Mouse (Mus musculus) monocyte, adult 2 months (primary cell): ENCODE data around the gene Trappc4.
A peak's percentile ranks its signal among the peaks of the same experiment; 100 is the strongest.

Experiments
- DNase-seq, 2 experiments: peaks; one replicate each; pipeline ENCODE4 v3.0.0; 2022; ENCODE audit warnings: low spot score in 2 of 2, low read depth in 1 of 2

The Trappc4 gene

DNA sequence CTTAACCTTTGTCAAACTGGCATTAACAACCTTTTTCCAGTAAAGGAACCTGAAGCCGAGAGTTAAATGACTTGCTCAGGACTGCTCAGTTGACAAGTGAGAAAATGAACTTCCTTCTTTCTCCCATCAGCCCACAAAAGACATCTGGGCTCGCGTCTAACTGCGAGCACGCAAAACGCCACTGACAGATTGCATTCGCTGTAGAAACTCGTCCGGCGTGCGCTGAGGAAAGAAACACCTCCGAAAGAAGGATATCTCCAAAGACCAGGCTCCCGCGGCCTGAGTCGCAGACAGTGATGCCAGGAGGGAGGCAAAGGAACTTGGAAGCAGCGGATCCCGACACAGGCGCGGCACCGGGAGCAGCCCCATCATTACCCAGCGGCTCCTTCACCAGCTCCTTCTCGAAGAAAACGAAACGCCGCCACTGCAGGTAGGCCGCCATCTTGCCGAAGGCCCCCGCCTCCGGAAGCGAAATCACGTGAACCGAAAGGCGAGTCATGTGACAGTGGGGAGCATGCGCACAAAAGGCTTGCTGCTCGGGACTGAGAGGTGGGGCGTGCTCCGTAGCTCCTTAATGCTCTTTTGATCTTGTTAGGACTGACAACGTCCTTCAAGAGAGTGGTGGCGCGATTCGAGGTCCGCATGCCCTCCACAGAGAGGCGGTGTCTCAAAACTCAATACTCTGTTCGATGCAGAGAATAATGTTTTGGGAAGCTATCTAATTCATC, 46.0 kb downstream of the Trappc4 start, which contains the start of gene Vps11:
Vps11 (minus strand) TSS at position 481 of the 728 bp plus-strand sequence.
- peak; percentile 83 to 91 for DNase-seq

DNA sequence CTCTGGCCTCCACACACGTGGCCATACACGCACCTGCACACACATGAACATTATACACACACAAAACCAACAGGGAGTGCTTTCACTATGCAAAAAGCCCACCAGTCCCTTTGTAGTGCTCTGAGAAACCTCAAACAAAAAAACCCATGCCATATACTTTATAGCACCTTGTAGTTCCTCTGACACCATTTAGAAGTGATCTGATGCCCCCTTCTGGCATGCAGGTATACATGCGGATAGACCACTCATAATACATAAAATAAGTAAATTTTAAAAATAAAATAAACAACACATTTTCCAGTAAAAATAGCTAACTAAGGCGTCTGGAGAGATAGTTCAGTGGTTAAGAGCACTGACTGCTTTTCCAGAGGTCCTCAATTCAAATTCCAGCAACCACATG, 50.2 kb downstream of the Trappc4 start:
- no peak for DNase-seq
